Mouse (Mus musculus) megakaryocyte progenitor cell, adult 5-6 weeks (primary cell): ENCODE measurements around the gene Neurl3. TPM values are rescaled to one million over a fixed set of nuclear protein-coding genes. Genes with fewer than 3 reads are reported as not detected.
A peak's percentile ranks its signal among the peaks of the same experiment; 100 is the strongest.

Experiments
- ATAC-seq: replicated peaks from 2 replicates; pipeline ENCODE4 v1.8.0; 2016; ENCODE audit warnings: mild to moderate bottlenecking, moderate TSS enrichment, inconsistent platforms; ENCODE audit not compliant: poor library complexity
- total RNA-seq, 2 experiments: library from RNA; stranded (forward) in 1 of 2; stranded (reverse) in 1 of 2; fragments of 157-497, 149-512 nt in 1 of 2; fragments of 200-1000 nt in 1 of 2; gene quantifications; 2 replicates each; pipeline versions ENCODE4 v1.2.3 to v1.2.4; 2015 to 2017

The Neurl3 gene
- total RNA-seq (2015) (8.5 and 11.4 TPM in 2 replicates), total RNA-seq (2017) (14.4 and 15.9 TPM in 2 replicates)

DNA sequence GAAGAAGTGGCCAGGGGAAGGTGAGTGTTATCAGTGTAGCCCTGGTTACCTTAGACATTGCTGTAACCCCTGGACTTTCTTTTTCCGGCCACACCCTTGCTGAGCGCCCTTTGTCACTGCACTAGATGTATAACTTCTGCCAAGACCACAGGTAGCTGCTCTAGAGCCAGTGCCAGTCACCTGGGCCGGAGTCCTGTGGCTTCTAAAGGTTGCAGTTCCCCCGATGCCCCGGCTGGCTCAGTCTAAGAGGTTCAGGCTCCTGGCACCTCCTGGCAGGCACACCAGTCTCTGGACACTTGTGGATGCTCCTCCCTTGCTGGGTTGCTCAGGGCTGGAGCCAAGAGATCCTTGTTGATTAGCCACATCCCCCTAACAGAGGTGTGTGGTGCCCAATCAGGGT lies at the start of gene Neurl3:
Gene Neurl3, minus strand, starts transcription at position 225 of the 400 bp plus-strand sequence.
- no peak for ATAC-seq

GRCm38 (mm10) chr1:36323746-36324448 lies 49.4 kb upstream of the Neurl3 start:
- ATAC-seq = peak; percentile 75

- no peak for ATAC-seq
Observed at GRCm38 (mm10) chr1:36323076-36323475, 48.6 kb upstream of the Neurl3 start.

DNA sequence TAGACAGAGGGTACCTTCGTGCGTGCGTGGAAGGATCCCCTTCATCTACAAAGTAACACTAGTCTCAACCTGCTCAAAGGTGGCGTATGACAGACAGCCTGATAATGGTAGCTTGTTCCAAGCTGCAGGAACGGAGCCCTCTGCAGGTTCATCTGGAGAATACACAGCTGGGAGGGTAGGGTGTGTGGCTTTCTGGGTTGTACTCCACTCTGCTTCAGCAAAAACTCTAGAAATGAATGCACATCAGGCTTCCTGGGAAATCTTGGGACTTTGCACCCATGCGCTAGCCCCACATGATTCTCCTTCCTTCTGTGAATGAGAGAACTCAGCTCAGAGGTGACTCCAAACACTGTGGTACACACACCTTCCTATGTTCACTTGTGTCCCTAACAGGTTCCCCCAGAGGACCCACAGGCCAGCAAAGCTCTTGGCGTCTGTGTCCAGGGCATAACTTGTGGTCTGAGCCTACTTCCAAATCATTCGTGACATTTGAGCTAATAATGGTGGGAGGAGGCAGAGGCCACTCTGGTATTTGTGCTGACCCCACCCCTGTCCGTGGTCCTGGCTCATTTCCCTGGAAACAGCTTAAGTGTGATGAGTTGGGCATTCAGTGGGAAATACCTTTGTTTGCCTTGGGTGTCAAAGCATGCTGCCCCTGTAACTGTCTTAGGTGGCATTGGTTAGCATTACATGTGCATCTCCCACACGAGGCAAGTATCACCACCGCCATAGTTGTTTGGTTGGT lies 47.5 kb upstream of the Neurl3 start:
- ATAC-seq = peak; percentile 65

- no peak for ATAC-seq
Observed at GRCm38 (mm10) chr1:36321164-36321563, 46.7 kb upstream of the Neurl3 start.

DNA sequence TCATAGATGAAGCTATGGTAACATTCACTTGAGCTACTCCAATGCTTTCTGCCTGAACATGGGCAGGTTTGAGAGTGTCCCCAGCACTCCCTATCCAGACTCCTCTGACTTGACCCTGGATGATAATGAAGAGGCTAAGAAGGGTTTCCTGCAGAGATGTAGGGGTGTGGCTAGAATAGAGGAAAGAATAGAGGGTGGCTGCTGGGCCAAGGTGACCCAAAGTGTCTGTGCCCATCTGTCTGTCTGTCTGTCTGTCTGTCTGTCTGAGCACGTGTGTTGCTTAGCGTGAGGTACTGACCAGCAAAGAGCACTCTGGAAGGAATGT lies 41.3 kb upstream of the Neurl3 start:
- ATAC-seq = no peak

- peak; percentile 50 for ATAC-seq
Observed at GRCm38 (mm10) chr1:36314959-36315775, 40.7 kb upstream of the Neurl3 start.

DNA sequence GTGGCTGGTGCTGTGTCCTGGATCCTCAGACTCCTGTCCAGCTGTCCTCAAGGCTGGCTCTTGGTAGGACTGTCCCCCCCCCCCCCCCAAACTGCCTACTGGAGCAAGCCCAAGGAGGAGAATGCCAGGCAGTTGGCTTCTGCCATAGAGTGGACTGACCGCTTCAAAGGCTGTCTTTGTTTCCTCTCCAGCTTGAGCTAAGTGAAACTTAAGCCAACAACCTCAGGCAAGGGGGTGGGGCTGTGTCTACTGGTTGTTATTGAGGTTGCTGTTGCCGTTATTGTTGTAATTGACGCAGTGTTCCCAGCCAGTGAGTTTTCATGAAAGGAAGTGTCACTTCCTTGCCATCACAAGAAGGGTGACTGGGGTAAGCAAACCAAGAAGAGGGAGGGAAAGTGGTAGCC lies 35.0 kb upstream of the Neurl3 start:
- peak; percentile 54 for ATAC-seq

DNA sequence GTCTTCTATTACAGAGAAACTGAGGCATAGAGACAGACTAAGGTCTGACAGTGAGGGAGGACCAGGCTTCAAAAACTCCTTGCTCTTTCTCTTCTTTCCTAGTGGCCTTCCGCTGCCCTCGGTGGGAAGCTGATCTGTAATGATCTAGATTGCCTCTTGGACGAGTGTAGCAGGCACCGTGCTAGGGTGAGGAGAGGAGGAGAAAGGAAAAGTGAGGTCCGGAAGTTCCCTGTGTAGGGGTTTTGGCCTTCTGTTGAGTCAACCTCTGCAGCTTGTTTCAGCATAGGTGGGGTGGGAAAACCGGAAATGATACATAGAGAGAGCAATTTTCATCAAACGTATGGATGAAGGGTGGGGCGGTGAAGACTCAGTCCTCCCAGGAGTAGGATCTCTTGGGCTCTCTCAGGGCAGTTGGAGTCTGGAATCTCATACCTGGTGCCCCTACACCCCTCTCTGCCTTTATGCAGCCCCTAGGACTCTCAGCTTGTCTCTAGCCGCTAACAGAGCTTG lies 34.5 kb upstream of the Neurl3 start:
- ATAC-seq = no peak

GRCm38 (mm10) chr1:36308451-36308901 lies 34.0 kb upstream of the Neurl3 start:
- peak; percentile 5; the same call in 1 of the 2 replicates for ATAC-seq

- peak; percentile 67 for ATAC-seq
Observed at GRCm38 (mm10) chr1:36307495-36308280, 33.2 kb upstream of the Neurl3 start, which contains the start of gene Arid5a. Gene Arid5a, plus strand, starts transcription at chr1:36307733.

DNA sequence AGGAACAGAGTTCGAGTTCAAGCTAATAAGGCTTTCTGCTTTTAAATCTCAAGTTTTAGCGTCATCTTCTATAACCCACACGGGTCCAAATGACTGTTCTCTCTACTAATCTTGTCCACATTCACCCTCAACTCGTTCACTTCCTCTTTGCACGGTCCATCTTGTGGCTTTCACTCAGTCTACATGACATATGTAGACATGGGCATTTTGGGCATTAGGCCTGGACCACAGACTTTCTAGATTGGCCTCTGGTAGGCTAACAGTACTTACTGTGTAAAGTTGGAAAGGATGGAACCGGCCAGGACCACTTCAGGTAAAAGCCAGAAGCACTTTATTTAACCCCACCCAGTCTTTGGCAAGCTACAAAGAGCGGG lies 32.6 kb upstream of the Neurl3 start:
- no peak for ATAC-seq

GRCm38 (mm10) chr1:36306120-36306519 lies 31.6 kb upstream of the Neurl3 start:
- no peak for ATAC-seq

DNA sequence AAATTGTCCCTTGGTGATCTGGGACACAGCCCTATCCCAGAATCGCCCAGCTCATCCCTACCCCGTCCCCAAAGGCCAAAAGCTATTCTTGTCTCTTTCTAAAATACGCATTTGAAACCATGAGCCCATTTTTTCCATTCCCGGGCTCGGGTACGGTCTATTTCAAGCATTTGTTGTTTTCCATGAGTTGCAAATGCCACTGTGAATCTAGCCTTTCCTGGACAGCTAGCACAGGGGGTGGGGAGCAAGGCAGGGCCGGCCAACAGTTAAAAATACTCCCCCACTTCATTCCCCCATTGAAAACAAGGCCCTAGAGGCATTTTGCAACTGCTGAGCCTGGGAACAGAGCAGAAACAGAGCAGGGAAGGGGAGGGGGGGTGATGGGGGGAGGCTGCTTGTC lies 30.3 kb upstream of the Neurl3 start:
- ATAC-seq = no peak

GRCm38 (mm10) chr1:36303381-36304320 lies 29.2 kb upstream of the Neurl3 start:
- ATAC-seq = no peak

DNA sequence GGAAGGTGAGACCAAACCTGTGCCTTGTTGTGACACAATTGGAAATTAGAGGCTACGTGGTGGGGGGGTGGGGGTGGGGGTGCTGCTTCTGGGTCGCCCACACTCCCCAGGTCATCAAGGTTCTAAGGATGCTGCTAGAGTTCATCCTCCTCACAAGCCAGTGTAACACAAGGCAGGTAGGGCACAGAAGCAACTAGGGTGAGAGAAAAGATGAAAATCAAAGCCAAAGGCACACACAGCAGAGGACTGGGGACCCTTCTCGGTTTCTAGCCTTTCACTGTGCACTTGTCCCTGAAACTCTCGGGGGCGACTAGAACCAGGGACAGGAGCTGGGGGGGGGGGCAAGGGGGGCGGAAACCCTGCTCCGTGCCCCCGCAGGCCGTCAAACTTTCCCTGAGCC lies 28.5 kb upstream of the Neurl3 start:
- no peak for ATAC-seq

GRCm38 (mm10) chr1:36302273-36302672 lies 27.8 kb upstream of the Neurl3 start:
- no peak for ATAC-seq

GRCm38 (mm10) chr1:36300486-36300885 lies 26.0 kb upstream of the Neurl3 start:
- no peak for ATAC-seq

GRCm38 (mm10) chr1:36299676-36300075 lies 25.2 kb upstream of the Neurl3 start:
- no peak for ATAC-seq
